Mouse (Mus musculus): ENCODE measurements around the gene Rad51c.
"Not testable (repeated sequence)": the region's sequence is repeated elsewhere in the genome, so short reads cannot be mapped to it uniquely, and the experiment has no call there.

GRCm38 (mm10) chr11:87448081-87448475 is 43.3 kb upstream of the Rad51c start:
- TF ChIP-seq GATA2 (IDR thresholded peaks at IDR 0.05; ENCODE audit: borderline replicate concordance, low read depth, low read length); CTCF (IDR thresholded peaks at IDR 0.05; ENCODE audit: low read depth, low read length); TAL1 (conservative IDR thresholded peaks at IDR 0.05; ENCODE audit: low read depth, low read length); POLR2AphosphoS5 (IDR thresholded peaks at IDR 0.05; ENCODE audit: insufficient replicate concordance, low read depth, low read length); GATA1 (IDR thresholded peaks at IDR 0.05; ENCODE audit: borderline replicate concordance, low read length): not testable (repeated sequence)
